Mouse (Mus musculus): Measurements from ENCODE around the gene Faim. TPM values are rescaled to one million over a fixed set of nuclear protein-coding genes. Genes with fewer than 3 reads are reported as not detected.

The Faim gene
- total and polyA plus RNA-seq, 3 experiments, result 30.7 to 53.6 TPM; not detected in 1

DNA sequence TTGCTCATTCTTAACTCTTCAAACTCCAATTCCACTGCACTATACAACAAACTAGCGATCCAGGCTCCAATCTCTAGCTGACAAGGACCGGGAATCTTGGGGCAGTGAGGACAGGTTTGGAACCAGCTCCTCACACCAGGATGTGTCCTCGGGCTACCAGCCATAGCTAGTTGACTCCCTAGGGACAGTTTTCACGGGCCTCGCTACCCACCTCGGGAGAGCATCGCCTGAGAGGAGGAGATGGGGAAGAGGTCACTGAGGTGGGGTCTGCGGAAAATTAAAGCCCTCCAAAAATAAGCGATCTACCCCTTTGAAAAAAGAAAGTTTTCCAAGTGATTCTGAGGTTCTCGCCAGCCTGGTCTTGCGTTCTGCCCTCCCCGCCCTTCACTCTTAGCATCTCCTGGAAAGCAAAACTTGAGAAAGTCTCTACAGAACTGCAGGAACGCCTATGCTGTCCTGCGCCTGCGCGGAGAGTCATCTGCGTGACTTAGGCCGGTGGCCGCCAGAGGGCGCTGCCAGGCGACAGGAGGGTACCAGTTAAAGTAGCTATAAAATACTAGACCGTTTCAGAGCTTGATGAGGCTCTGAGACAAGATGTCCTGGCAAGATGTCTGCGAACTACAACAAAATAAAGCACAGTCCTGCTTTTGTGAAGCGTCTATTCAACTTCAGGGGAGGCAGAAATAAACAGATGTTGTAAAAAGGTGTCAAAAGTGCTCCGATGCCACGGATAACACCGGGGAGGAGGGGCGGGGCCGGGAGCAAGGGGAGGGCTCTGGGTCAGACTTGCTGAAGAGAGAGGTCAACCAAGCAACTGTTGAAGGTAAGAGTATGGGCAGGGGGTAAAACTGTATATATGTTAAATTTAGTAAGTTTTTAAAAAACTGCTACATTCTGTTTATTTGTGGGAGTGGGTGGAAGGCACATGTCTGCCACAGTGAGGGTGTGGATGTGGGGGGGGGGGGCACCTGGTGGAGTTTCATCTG lies 6.4 kb upstream of the Faim start (continued):
- no peak for TF ChIP-seq TCF12 (IDR thresholded peaks at IDR 0.05; ENCODE audit: low read depth, low read length)
- TF ChIP-seq MAFK (IDR thresholded peaks at IDR 0.05; ENCODE audit: borderline replicate concordance, low read depth, low read length), result no peak
- no peak for TF ChIP-seq GABPA (IDR thresholded peaks at IDR 0.05; ENCODE audit: low read depth, low read length)
- no peak for TF ChIP-seq ETS1 (IDR thresholded peaks at IDR 0.05; ENCODE audit: low read depth, low read length)
- TF ChIP-seq POLR2A (IDR thresholded peaks at IDR 0.05; ENCODE audit: control insufficient read depth in 1 of 2, insufficient read depth in 1 of 2, low read depth in 1 of 2, low read length in 2 of 2, poor library complexity in 1 of 2), result no peak
- peak; percentile 93 to 97 (median 97) for TF ChIP-seq CTCF (IDR thresholded peaks at IDR 0.05 in 2 of 3, conservative IDR thresholded peaks at IDR 0.05 in 1 of 3; ENCODE audit: control insufficient read depth in 1 of 3, insufficient read depth in 1 of 3, low read depth in 2 of 3, low read length in 3 of 3, poor library complexity in 1 of 3, severe bottlenecking in 1 of 3)
- no peak for TF ChIP-seq KAT2A (conservative IDR thresholded peaks at IDR 0.05; ENCODE audit: low read depth, low read length)
- no peak for TF ChIP-seq MEF2A (IDR thresholded peaks at IDR 0.05; ENCODE audit: extremely low read depth, insufficient replicate concordance, low read depth, low read length, poor library complexity, severe bottlenecking)
- TF ChIP-seq SIN3A (IDR thresholded peaks at IDR 0.05; ENCODE audit: low read length), result peak; percentile 57
- TF ChIP-seq USF2 (IDR thresholded peaks at IDR 0.05; ENCODE audit: borderline replicate concordance in 1 of 2, insufficient read depth in 1 of 2, low read depth in 1 of 2, low read length in 2 of 2), result no peak
- TF ChIP-seq USF1 (IDR thresholded peaks at IDR 0.05; ENCODE audit: low read depth, low read length), result 0 out of 2 replicates have a peak, but pooled peaks have one; percentile 25
- no peak for TF ChIP-seq POLR2AphosphoS5 (IDR thresholded peaks at IDR 0.05; ENCODE audit: borderline replicate concordance, low read depth, low read length)
- TF ChIP-seq TBP (IDR thresholded peaks at IDR 0.05; ENCODE audit: low read depth, low read length), result no peak
- TF ChIP-seq MAX (IDR thresholded peaks at IDR 0.05; ENCODE audit: low read length), result no peak
- peak; percentile 96 for TF ChIP-seq NRF1 (IDR thresholded peaks at IDR 0.05; ENCODE audit: insufficient read depth, low read depth, low read length, poor library complexity, severe bottlenecking)
- no peak for TF ChIP-seq POLR2AphosphoS2 (IDR thresholded peaks at IDR 0.05; ENCODE audit: low read length)
- TF ChIP-seq MYB (IDR thresholded peaks at IDR 0.05; ENCODE audit: low read depth, low read length), result no peak
- 0 out of 2 replicates have a peak, but pooled peaks have one; percentile 43 for TF ChIP-seq MYC (IDR thresholded peaks at IDR 0.05; ENCODE audit: low read depth, low read length)

DNA sequence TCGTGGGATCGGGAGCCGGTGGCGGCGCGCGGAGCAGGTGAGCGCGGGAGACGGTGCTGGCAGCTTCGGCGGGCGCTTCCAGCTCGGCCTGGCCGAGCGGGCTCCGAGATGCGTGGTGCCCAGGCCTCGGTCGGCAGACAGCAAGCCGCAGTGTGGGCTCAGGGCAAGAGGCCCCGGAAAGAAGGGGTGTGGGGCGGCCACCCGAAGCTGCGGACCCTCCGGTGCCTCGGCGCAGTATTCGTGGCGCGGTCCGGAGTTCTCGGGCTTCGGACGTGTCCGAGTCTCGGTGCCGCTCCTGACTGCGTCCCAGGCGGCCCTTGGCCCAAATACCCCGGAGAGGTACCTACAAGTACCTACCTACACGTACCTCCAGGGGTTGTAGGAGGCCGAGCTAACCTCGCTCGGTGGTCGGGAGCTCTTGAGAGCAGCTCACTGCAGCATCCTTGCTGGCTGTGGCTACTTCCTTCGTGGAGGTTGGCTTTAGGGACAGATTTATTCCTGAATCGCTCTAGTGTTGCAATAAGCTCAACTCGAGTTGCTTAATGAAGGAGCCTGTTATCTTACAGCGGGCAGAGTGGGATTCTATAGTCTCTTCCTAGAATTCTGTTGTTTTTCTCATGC lies 413 bp downstream of the Faim start:
- peak overlapping the region; percentile 75 to 81 for H3K4me3 ChIP-seq (ENCODE audit: control insufficient read depth in 1 of 2, insufficient read depth in 1 of 2, low read depth in 2 of 2, low read length in 2 of 2)
- DNase-seq (ENCODE audit: low read depth, low spot score), result peak; percentile 65
- H3K79me2 ChIP-seq (ENCODE audit: control insufficient read depth, insufficient read depth, low read length, poor library complexity), result peaks cover 9% of the 10 kb centered on the region
- no peak overlapping the region for H3K27ac ChIP-seq (ENCODE audit: control insufficient read depth, low read depth, low read length)
- peaks cover 0 to 2% of the 10 kb centered on the region in 2 experiments; a peak in 1 of 4 replicates for H3K4me1 ChIP-seq (ENCODE audit: control insufficient read depth in 1 of 2, insufficient read depth in 2 of 2, low read length in 2 of 2)
- no peaks in the 10 kb centered on the region for H3K9me3 ChIP-seq (replicated peaks; ENCODE audit: insufficient read depth, low read length)
- peaks cover 0 to 4% of the 10 kb centered on the region in 2 experiments; a peak in 1 of 4 replicates for H3K36me3 ChIP-seq (ENCODE audit: control insufficient read depth in 1 of 2, insufficient read depth in 2 of 2, low read length in 2 of 2)
- H3K27me3 ChIP-seq (ENCODE audit: control insufficient read depth in 1 of 2, insufficient read depth in 2 of 2, low read length in 2 of 2), result no peaks in the 10 kb centered on the region
- peak overlapping the region; percentile 79 for H3K9ac ChIP-seq (ENCODE audit: control insufficient read depth, low read depth, low read length, poor library complexity, severe bottlenecking)
- TF ChIP-seq CHD1 (IDR thresholded peaks at IDR 0.05; ENCODE audit: low read depth, low read length) (no peak), MYB (IDR thresholded peaks at IDR 0.05; ENCODE audit: low read depth, low read length) (no peak), RCOR1 (IDR thresholded peaks at IDR 0.05; ENCODE audit: low read depth, low read length) (no peak), E2F4 (IDR thresholded peaks at IDR 0.05; ENCODE audit: borderline replicate concordance, low read depth, low read length) (no peak), SIN3A (IDR thresholded peaks at IDR 0.05; ENCODE audit: low read length) (peak; percentile 14; the same call in 1 of the 2 replicates), ETS1 (IDR thresholded peaks at IDR 0.05; ENCODE audit: low read depth, low read length) (0 out of 2 replicates have a peak, but pooled peaks have one; percentile 14), USF2 (IDR thresholded peaks at IDR 0.05; ENCODE audit: borderline replicate concordance in 1 of 2, insufficient read depth in 1 of 2, low read depth in 1 of 2, low read length in 2 of 2) (no peak), CHD2 (IDR thresholded peaks at IDR 0.05; ENCODE audit: low read length) (no peak), POLR2AphosphoS2 (IDR thresholded peaks at IDR 0.05; ENCODE audit: low read length) (0 out of 2 replicates have a peak, but pooled peaks have one; percentile 37), NELFE (IDR thresholded peaks at IDR 0.05; ENCODE audit: low read depth, low read length) (no peak), ZC3H11A (IDR thresholded peaks at IDR 0.05; ENCODE audit: low read depth, low read length) (no peak), POLR2A (IDR thresholded peaks at IDR 0.05; ENCODE audit: control insufficient read depth in 1 of 2, insufficient read depth in 1 of 2, low read depth in 1 of 2, low read length in 2 of 2, poor library complexity in 1 of 2) (peak in 1 of 2 experiments; percentile 82; a peak in 1 of 4 replicates)
